Mouse (Mus musculus) testis, adult 2 months (tissue): ENCODE measurements around the gene Fndc11. TPM values are rescaled to one million over a fixed set of nuclear protein-coding genes. Genes with fewer than 3 reads are reported as not detected.
A peak's percentile ranks its signal among the peaks of the same experiment; 100 is the strongest.

Experiments
- H3K27ac ChIP-seq: fragments of 200-500 bp; 2 replicates; pipeline ENCODE4 v1.5.1; 2012; ENCODE audit warnings: low read depth, low read length; ENCODE audit not compliant: control insufficient read depth, insufficient read depth
- H3K27me3 ChIP-seq: fragments of 200-500 bp; 2 replicates; pipeline ENCODE4 v1.6.1; 2012; ENCODE audit warnings: mild to moderate bottlenecking, low read length, moderate library complexity; ENCODE audit not compliant: control insufficient read depth, insufficient read depth
- H3K36me3 ChIP-seq: fragments of 200-500 bp; 2 replicates; pipeline ENCODE4 v1.6.1; 2012; ENCODE audit warnings: mild to moderate bottlenecking, low read length; ENCODE audit not compliant: control insufficient read depth, insufficient read depth
- H3K4me1 ChIP-seq: fragments of 200-500 bp; 2 replicates; pipeline ENCODE4 v1.6.1; 2012; ENCODE audit warnings: low read length; ENCODE audit not compliant: control insufficient read depth, insufficient read depth
- H3K4me3 ChIP-seq: fragments of 200-500 bp; 2 replicates; pipeline ENCODE4 v1.5.1; 2012; ENCODE audit warnings: low read depth, mild to moderate bottlenecking, low read length, moderate library complexity, mixed read lengths; ENCODE audit not compliant: control insufficient read depth
- CTCF ChIP-seq: fragments of 200-500 bp; IDR thresholded peaks from 2 replicates; pipeline ENCODE4 v1.5.1; 2012; ENCODE audit warnings: low read depth, mild to moderate bottlenecking, inconsistent platforms, low read length, moderate library complexity; ENCODE audit not compliant: control insufficient read depth, insufficient read depth, insufficient replicate concordance
- POLR2A ChIP-seq: fragments of 200-500 bp; IDR thresholded peaks from 2 replicates; pipeline ENCODE4 v1.6.1; 2012; ENCODE audit warnings: low read depth, mild to moderate bottlenecking, inconsistent platforms, low read length, moderate library complexity; ENCODE audit not compliant: control insufficient read depth
- polyA plus RNA-seq: library from polyadenylated mRNA; depleted of rRNA; stranded (reverse); fragments of >200 nt; gene quantifications from 2 replicates; pipeline ENCODE4 v1.2.3, GENCODE M21; 2012

Fndc11 gene
- polyA plus RNA-seq, 1 experiment: 440 TPM

- Histone ChIP-seq H3K4me1 (peaks cover 9% of the 10 kb centered on the region; the same call in 1 of the 2 replicates), H3K27ac (no peak overlapping the region), H3K4me3 (no peak overlapping the region), H3K36me3 (no peaks in the 10 kb centered on the region), H3K27me3 (no peaks in the 10 kb centered on the region)
- TF ChIP-seq CTCF (no peak), POLR2A (no peak)
Measured at GRCm38 (mm10) chr2:181202886-181203285, 16.9 kb upstream of the Fndc11 start.

GRCm38 (mm10) chr2:181205678-181206077, 14.1 kb upstream of the Fndc11 start:
- no peak for TF ChIP-seq CTCF
- H3K27ac ChIP-seq: no peak overlapping the region
- peaks cover 9% of the 10 kb centered on the region; the same call in 1 of the 2 replicates for H3K4me1 ChIP-seq
- H3K36me3 ChIP-seq: no peaks in the 10 kb centered on the region
- no peak overlapping the region for H3K4me3 ChIP-seq
- no peaks in the 10 kb centered on the region for H3K27me3 ChIP-seq

- no peak for TF ChIP-seq POLR2A
- no peak for TF ChIP-seq CTCF
- H3K27me3 ChIP-seq: no peaks in the 10 kb centered on the region
- no peak overlapping the region for H3K4me3 ChIP-seq
Measured at GRCm38 (mm10) chr2:181206118-181206517, 13.7 kb upstream of the Fndc11 start.

GRCm38 (mm10) chr2:181212389-181213020, 7.3 kb upstream of the Fndc11 start:
- peaks cover 17% of the 10 kb centered on the region for H3K4me1 ChIP-seq
- TF ChIP-seq CTCF: no peak
- no peak for TF ChIP-seq POLR2A
- H3K27ac ChIP-seq: peak overlapping the region; percentile 44
- peak overlapping the region; percentile 86 for H3K4me3 ChIP-seq
- H3K27me3 ChIP-seq: no peaks in the 10 kb centered on the region
- no peaks in the 10 kb centered on the region for H3K36me3 ChIP-seq

More at GRCm38 (mm10) chr2:181206118-181206517, 13.7 kb upstream of the Fndc11 start:
- Histone ChIP-seq H3K36me3 (no peaks in the 10 kb centered on the region), H3K4me1 (peaks cover 9% of the 10 kb centered on the region; the same call in 1 of the 2 replicates), H3K27ac (no peak overlapping the region)

GRCm38 (mm10) chr2:181213021-181213445, 6.8 kb upstream of the Fndc11 start, which contains the start of gene Srms:
TSS of gene Srms (minus strand) at chr2:181213185.
- no peaks in the 10 kb centered on the region for H3K27me3 ChIP-seq
- H3K4me3 ChIP-seq: peak within 1 kb of the TSS; percentile 86
- H3K27ac ChIP-seq: peak within 1 kb of the TSS; percentile 44
- TF ChIP-seq CTCF (no peak), POLR2A (no peak)
- H3K36me3 ChIP-seq: no peaks in the 10 kb centered on the region
- H3K4me1 ChIP-seq: peaks cover 17% of the 10 kb centered on the region

- H3K27ac ChIP-seq: no peak overlapping the region
- H3K36me3 ChIP-seq: no peaks in the 10 kb centered on the region; the same call in 1 of the 2 replicates
- H3K4me3 ChIP-seq: no peak overlapping the region; the same call in 1 of the 2 replicates
- TF ChIP-seq POLR2A: no peak
- TF ChIP-seq CTCF: no peak
- H3K4me1 ChIP-seq: peaks cover 22% of the 10 kb centered on the region
- no peaks in the 10 kb centered on the region for H3K27me3 ChIP-seq
Measured at GRCm38 (mm10) chr2:181216037-181216436, 3.8 kb upstream of the Fndc11 start.

- TF ChIP-seq POLR2A (no peak), CTCF (no peak)
- peak overlapping the region; percentile 91 for H3K4me3 ChIP-seq
- peak overlapping the region; percentile 96 for H3K27ac ChIP-seq
- H3K36me3 ChIP-seq: no peaks in the 10 kb centered on the region; the same call in 1 of the 2 replicates
- peaks cover 5% of the 10 kb centered on the region for H3K4me1 ChIP-seq
- H3K27me3 ChIP-seq: no peaks in the 10 kb centered on the region
Measured at GRCm38 (mm10) chr2:181218881-181219485, 830 bp upstream of the Fndc11 start.
